Mouse (Mus musculus) fibroblast of lung, adult 2 months (primary cell): Measurements from ENCODE around the gene Gcnt2.

ENCODE experiments used
- DNase-seq: peaks from one replicate; pipeline ENCODE4 v3.0.0-alpha.2; 2011; ENCODE audit warnings: low read depth

The Gcnt2 gene

DNA sequence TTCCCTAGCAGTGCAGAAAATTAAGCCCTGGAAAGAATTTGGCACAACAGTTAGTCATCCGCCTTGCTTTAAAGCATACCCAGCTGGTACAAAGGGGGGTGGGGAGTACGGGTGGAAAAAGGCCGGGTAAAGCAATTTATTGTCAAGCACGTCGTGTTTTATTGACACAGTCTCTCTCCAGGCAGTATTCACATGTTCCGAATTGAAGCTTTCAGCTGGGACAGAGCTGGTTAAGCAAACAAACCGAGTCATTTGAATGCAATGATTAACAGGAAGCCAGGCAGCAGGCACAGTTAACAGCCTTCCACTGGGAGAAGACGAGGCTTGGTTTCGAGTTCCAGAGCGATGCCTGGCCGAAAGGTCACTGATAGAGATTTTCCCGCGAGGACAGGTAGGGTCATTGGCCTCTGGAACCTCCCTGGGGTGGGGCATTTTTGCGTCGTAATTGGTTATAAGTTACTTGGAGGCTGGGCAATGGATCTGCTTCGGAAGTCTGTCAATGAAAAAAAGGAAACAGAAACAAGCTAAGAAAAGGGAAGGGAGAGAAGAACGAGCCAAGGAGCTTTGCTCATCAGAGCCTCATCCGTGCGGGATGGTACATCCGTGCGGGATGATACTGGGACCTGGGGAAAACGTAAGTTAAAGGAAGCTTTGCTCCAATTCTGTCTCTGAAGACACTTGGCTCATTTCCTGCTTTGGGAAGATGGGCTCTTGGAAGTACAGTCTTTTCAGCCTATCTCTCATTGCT is at the start of gene Gcnt2:
Gene Gcnt2 (plus strand): TSS at position 103 of the 748 bp plus-strand sequence.
- DNase-seq = peak; percentile 72

DNA sequence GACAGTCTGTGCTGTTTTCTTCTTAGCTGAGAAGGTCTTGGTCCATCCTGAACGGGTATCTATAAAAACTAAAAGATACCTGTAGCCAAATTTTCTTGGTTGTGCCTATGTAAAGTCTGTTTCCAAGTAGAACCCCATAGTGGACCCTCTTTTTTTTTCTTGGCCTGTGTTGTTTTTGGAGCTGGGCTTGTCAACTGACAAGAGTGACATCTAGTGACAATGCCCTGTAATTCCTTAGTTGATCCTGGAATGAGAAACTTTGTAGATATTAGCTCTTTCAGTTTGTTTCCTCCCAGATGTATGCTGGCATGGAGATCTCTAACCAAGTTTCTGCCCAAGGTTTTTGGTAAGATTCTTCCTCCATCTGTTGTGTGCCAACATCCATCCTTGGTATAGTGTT is 38.9 kb upstream of the Gcnt2 start:
- DNase-seq = no peak

DNA sequence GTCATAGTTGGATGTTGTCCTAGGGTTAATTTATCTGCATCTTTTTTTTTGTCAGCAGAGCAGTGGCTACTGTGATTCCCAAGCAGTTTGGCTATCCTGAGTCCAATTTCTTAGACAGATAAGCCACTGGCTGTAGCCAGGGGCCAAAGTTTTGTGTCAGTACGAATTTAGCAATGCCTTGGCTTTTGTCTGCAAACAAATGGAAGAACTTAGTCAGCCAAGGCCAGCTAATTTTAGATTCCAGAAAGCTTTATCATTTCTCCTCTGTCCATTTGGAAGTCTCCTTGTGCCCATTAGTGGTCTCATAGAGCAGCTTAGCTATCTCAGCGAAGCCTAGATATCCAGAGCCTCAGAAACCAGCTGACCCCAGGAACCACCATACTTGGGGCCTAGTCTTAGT is 37.6 kb upstream of the Gcnt2 start:
- DNase-seq = no peak

DNA sequence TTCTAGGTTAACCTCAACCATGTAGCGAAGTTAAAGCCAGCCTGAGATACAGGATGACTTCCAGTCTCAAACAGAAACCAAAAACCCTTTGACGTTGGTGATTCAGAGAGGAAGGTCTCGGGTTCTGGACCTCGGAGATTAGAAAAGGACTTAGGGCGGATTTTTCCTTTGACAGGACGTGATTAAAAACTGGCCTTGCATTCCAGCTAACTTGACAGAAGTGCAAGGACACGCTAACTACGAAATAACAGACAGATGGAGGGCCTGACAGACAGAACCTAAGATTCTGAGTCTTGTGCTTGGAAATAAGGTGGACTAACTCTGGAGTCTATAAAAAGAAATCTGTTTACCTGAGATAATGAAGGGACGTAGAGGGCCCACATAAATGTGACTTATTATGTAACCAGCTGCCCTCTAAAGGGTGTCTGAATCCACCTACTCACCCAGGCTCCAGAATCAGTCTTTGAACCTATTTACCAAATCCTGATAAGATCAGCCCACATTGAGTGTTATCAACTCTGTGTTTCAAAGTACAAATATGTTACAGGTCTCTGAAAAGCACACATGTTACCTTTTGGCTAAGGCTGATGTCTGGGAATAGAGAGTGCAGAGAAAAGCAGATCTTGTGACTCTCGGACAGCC is 18.3 kb upstream of the Gcnt2 start:
- DNase-seq = no peak

DNA sequence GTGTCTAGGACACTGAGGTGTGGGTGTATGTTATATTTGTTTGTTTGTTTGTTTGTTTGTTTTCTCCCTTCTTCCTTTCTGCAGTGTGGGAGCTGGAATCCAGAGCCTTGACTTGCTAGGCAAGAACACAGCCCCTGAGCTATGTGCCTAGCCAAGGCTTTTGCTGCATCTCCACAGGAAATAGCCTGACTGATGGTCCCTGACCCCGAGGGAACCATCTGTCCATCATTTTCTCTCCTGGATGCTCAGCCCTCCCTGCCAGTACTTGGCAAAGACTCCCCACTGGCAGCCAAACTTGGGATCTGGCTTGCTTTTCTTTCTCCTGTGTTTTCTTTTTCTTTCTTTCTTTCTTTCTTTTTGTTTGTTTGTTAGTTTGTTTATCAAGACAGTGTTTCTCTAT is 17.4 kb upstream of the Gcnt2 start:
- DNase-seq = no peak

DNA sequence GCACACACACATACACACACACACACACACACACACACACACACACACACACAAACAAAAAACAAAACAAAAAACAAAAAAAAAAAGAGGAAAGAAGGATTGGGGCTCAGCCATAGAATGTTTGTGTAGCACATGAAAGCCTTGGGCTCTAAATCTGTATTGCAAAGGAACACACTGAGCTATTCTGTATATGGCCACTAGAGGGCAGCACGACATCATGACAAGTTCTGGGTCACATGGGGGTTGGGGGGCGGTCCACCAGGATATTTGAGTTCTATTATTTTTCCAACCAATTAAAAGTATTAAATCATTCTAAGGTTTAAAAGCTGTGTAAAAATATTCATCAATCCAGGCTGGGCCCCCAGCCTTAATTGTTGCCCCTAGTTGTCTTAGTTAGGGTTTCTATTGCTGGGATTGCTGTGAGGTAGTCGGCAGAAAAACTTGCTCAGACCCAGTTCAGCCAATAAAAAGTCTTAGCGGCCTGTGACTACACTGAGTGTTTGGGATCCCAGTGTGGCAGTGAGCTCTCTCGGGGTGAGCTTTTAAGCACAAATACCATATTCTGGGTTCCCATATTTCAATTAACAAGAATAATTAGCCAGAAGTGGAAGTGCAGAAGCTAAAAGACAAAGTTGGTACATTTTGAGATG is 16.0 kb upstream of the Gcnt2 start:
- DNase-seq = peak; percentile 54

DNA sequence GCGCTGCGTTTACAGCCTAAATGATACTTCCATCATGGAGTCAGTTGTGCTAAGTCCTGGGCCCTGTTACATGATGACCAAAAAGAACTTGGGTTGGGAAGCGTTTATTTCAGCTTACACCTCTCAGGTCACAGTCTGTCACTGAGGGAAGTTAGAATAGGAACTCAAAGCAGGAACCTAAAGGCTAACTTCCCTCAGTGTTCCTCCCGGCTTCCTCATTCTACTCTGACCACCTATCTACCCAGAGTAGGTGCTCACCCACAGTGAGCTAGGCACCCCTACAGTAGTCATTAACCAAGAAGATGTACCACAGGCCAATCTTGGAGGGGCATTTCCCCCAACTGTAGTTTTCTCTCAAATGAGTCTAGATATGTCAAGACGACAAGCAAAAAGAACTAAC is 15.4 kb upstream of the Gcnt2 start:
- DNase-seq = no peak

DNA sequence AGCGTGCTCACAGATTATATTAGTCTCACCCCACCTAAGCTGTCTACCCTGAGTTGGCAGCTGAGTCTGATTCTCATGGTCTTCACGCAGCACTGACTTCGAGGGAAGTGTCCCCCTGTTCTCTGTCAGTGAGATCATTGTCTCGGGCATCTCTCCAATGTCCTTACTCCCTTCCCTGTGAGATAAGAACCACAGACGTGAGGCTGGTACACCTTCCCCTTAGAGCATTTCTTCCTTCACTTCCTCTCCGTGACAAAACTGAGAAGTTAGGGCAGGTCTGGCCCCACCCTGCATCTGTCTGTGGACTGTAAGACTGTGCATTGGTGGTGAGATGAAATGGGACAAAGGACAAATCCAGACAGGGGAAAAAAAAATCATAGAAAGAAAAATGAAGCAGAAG is 13.6 kb upstream of the Gcnt2 start:
- no peak for DNase-seq

DNA sequence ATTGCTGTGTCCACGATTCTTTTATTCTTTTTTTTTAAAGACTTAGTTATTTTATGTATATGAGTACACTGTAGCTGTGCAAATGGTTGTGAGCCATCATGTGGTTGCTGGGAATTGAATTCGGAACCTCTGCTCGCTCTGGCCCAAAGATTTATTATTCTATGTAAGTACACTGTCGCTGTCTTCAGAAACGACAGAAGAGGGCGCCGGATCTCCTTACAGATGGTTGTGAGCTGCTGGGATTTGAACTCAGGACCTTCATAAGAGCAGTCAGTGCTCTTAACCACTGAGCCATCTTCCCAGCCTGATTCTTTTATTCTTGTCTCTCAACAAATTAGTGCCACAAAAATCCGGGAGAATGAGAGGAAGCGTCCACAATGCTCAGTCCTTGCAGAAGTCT is 13.2 kb upstream of the Gcnt2 start:
- no peak for DNase-seq

DNA sequence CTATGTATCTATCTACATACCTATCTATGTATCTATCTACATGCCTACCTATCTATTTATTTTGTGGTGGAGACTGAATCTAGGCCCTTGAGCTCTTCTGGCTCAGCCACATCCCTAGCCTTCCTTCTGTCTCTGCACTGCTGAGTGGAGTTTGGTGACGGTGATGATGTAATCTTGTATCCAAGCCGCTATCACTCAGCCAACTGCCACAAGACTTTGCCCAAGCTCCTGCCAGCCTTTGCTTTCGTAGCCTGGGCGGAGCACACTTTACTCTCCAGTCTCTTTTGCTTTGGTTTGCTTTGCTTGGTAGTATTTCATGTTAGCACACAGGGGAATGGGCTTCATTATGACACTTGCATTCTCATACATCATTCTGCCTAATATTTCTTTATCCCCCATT is 11.7 kb upstream of the Gcnt2 start:
- DNase-seq = no peak

DNA sequence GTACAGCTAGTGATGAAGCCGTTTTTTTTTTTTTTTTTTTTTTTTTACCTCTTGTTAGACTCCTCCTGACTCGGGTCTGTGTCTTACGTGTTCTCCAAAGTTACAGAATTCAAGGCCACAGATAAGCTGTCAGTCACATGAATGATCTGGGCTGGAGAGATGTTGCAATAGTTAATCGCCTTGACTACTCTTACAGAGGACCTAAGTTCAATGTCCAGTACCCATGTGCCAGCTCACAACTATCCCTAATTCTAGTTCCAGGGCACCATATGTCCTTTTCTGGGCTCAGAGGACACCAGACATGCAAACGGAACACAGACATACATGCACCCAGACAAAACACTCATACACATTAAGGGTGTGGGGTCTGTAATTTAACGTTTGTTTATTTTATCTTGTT is 8.9 kb upstream of the Gcnt2 start:
- DNase-seq = no peak

DNA sequence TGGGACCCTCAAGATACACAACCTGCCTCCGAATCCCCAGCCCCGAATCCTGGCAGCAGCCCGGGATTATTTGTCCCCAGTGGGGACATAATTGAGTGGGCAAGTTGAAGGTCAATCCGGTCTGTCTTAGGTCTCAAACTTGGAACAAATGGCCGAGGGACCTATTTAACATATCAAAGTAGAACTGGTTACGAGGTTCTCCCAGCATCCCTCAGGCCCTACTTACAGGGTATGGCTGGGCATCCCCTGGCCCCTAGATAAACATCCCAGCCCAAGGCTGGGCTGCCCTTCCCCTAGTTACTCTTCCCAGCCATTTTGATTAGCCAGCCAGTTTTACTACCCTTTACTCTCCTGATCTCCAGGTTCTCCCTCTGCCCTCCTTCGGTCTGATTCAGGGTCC is 8.3 kb upstream of the Gcnt2 start:
- DNase-seq = no peak

DNA sequence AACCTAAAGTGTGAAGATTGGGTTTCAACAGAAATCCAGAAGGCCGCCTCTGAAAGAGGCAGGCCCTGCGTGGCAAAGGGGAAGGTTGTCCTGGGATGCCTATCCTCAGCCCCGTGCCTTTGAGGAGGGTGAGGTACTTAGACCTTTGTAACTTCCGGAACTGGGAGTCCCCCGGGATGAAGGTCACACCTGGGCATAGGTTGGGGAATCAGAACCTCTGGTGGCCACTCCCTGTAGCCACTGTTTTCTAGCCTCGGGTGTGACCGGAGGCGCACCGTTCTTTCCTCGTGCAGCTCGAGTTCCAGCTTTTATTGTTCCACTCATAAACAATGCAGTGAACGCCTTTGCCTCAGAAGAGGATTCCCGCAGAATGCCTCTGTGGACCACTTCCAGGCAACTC is 7.6 kb upstream of the Gcnt2 start:
- no peak for DNase-seq

DNA sequence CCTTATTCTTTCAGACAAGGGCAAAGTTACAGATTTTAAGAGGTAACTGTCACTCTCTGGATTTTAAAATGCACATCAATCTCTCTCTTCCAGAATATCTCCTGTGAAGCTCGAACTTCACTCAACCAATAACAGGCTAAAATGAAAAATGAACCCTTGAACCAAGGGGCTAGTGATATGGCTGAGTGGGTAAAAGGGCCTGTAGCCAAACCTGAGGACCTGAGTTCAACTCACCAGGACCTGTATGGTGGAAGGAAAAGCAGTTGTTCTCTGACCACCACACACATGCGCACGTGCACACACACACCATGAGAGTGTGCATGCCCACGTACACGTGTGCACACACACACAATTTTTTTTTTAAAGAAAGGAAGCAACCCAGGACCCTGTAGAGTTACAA is 6.8 kb upstream of the Gcnt2 start:
- no peak for DNase-seq

DNA sequence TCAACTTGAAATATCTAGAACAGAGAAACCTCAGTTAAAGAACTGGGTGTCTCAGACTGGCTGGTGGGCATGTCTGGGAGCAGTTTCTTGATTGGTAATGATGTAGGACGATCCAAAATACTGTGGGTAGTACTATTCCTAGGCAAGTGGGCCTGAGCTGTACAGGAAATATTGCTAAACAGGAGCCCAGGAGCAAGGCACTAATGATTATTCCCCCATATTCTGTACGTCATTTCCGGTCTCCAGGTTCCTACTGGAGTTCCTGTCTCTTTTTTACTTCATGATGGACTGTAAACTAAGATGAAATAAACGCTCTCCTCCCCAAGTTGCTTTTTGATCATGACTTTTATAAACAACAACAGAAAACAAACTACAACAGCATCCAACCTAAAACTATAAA is 5.7 kb upstream of the Gcnt2 start:
- DNase-seq = no peak

DNA sequence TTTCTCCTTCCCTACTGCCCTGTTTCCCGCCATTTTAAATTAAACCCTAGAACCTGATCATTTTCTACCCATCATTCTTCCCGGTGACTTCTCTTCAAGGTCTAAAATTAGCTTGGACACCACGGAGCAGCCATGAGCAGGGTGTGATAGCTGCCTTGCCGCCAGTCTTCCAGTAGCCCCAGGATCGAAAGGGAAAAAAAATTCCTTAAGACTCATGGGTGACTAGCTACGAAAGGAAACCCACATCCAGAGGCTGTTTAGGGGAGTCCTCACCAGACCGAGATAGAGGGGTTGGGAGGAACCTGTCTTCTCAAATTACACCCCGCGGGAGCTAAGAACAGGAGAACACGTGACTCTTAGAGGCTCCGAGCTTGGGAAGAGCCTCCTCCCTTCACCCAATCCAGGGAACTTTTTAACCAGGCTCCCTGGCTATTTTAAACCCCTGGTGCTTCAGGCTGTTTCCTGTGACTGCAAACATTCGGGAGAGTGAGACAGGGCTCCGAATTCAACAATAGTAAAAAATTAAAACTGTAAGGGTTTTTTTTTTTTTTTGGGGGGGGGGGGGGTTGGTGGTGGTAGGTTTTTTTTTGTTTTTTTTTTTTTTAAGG is 5.0 kb upstream of the Gcnt2 start:
- DNase-seq = no peak

DNA sequence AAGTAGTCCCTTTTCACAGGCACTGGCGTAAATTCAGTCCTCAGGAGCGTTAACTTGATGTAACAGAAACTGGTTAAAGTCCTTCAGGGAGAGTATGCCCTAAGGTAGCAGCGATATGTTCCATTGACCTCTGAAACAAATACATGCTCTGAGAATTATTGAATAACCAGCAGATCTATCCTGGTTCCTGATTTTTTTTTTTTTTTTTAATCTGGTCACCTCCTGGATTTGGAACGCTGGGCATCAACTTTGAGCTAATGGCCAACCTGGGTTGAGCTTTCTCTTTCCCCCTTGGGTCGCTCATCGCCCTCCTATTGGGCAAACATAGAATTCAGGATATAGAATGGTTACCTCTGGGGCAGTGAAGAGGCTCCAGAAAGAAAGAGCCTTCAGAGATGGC is 4.3 kb upstream of the Gcnt2 start:
- no peak for DNase-seq

DNA sequence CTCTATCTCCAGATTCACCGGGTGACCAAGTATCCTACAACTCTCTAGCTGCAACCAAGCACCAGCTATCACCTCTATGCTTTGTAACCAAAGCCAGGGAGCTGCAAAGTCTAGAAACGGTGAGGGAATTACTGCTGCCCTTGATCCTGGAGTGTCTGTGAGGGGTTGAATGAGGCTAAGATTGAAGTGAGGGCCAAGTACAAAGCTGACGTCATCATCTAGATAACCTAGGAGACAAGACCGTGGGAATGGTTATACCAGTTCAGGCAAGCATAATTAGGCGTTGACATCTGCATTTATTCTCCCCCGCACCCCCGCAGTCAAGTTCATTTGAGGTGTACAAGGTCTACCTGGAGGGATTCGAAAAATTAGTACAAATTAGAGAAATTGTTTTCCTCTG is 2.8 kb upstream of the Gcnt2 start:
- DNase-seq = no peak

DNA sequence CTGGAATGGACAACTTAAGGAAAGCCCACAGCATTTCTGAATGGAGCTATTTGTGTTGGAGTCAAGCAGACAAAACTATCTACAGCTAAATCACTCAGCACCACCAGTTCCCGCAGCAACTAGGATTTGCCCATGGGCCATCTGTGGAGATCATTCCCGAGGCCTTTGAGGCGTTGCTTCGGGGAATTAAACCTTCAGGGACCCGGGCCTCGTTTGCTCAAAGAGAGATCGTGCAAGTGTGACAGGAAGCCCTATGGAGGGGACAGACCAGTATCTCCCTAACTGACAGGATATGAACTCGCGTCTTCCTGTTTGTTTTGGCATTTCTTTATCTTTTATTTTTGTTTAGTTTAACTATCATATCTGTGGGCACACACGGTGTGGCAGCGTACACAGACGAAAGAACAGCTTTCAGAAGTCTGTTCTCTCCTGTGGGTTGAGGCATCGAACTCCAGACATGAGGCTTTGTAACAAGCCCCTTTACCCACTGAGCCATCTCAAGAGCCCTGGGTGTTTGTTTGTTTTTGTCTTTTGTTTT is 2.2 kb upstream of the Gcnt2 start:
- DNase-seq = no peak

DNA sequence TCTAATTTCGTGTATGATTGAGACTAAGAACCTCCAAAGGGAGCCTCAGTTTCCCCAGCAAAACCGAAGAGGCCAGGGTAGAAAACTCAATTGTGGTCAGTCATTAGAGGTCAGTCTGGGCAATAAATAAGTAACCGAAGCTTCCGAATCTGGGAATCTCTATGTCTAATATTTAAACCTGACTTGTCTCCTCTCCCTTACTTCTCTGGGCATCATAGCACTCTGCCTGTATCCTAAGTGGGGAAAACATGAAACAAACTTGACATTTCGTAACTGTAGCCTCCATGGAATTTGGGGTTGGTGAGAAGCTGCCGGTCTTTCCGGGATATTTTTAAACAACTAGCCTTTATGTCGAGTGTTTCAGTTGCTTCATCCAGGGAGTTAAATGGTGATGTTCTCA is 329 bp upstream of the Gcnt2 start:
- DNase-seq = no peak

DNA sequence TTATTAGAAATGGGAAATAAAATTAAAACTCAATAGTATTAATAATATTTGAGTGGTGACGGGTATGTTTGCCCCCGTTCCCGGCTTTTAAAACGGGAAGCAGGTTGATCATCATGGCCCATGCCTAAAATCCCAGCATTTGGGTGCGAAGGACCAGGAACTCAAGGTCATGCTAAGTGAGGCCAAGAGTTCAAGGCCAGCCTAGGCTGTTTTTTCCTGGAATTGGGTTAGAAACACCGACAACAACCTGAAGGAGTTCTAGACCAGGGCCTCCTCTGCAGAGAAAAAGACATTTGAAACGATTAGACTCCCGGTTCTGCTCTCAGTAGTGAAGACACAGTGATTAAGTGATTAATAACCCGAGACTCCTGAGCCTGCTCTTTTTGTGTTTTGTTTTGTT is 3.5 kb downstream of the Gcnt2 start:
- no peak for DNase-seq

DNA sequence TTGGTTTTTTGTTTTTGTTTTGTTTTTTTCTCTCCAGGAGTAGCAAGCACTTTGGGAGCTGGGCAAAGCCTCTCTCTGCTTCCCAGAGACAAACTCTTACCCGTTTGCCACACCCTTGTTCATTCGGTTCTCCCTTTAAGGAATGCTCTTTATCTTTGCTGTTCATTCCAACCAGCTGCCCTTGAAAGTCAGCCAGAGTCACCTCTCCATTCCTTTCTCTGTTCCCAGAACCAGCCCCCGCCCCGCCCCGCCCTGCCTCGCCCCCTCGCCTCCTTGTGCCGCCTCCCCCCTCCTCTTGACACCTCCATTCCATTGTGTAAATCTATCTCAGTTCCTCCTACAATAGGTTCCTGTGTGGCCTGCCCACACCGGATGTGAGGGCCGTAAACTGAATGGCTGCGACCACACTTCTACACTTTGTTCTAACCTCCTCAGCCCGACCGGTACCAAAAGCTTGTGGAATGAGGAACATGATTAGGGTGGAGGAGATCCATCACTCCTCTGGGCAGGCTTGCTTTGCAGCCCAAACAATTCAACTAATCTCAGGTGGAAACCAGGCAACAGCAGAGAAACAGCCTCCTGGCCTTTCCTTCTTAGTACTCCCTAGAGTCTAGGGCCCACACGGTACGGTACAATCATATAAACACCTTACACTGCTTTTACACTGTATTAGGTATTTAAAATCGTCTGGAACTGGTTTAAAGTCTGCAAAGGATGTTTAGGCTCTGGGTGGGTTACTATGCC is 9.5 kb downstream of the Gcnt2 start:
- no peak for DNase-seq
